Mouse (Mus musculus) liver, adult (tissue): Measurements from ENCODE around the gene Tssc4.

Source experiments
- GATA4 ChIP-seq: IDR thresholded peaks from 2 replicates; pipeline ENCODE4 v1.6.1; 2014; ENCODE audit warnings: mild to moderate bottlenecking, low read length; ENCODE audit not compliant: insufficient replicate concordance

Tssc4 gene

DNA sequence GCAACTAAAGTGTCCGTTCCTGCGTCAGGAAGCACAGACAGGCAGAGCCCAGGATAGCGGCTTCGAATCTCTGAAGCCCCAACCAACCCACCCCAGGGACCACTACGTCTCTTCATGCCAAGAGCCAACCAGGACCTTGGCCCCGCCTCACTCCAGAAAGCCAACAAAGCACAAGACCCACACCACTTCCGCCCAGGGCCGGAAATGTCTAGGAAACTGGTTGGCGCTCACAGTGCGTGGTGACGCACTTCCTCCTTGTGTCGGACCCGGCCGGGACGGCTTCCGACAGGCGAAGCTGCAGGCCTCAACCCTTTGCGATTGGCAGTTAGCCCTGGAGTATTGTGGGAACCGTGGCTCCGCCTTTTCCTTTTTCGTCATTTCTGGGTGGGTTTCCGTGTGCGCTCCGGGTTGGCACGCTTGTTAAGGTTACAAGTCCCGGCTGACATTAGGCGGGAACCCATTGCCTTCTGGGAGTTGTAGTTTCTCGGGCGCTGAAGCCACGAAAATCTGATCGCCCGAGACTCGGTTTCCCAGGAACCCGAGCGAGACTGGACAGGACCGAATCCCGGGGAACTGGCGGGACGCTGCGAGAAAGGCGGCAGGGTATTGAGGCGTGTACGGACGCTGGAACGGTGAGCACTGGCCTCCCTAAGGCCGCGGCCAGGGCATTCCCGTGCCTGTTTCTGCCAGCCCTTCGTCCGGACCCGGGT is at the start of gene Tssc4:
Tssc4 (plus strand) TSS at position 368 of the 710 bp plus-strand sequence.
- no peak; the same call in 1 of the 2 replicates for TF ChIP-seq GATA4

GRCm38 (mm10) chr7:143020040-143020439 is 49.0 kb upstream of the Tssc4 start:
- TF ChIP-seq GATA4: no peak

- no peak for TF ChIP-seq GATA4
Measured at GRCm38 (mm10) chr7:143020764-143021163, 48.3 kb upstream of the Tssc4 start.

DNA sequence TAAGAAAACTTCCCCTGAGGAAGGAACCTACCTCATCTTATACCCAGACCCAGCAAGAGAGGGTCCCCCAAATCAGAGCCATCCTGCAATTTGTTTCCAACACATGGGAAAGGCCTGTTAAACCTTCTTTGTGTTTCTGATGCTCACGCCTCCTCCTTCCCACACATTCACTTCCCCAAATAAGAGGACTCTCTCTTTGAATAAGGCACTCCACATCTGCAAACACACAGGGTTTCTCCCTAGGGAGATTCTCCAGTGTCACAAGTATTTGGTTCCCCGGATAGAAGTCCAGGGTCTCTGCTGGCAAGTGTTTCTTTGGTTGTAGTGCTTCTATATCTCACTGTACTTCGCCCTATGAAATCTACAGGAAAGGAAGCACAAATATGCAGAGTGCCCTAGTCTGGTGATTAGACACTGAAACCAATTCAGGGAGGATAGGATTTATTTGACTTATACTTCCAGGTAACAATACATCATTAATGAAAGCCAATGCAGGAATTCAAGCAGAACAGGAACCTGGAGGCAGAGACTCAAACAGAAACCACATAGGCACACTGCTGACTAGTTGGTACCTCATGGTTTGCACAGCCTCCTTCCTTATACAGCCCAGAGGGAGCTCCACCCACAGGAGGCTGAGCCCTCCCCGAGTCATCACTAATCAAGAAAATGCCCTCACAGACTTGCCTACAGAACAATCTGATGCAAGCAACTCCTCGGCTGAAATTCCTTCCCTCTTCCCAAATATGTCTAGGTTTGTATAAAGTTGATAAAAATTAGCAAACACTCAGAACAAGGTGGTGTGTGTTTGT is 47.5 kb upstream of the Tssc4 start:
- no peak for TF ChIP-seq GATA4

DNA sequence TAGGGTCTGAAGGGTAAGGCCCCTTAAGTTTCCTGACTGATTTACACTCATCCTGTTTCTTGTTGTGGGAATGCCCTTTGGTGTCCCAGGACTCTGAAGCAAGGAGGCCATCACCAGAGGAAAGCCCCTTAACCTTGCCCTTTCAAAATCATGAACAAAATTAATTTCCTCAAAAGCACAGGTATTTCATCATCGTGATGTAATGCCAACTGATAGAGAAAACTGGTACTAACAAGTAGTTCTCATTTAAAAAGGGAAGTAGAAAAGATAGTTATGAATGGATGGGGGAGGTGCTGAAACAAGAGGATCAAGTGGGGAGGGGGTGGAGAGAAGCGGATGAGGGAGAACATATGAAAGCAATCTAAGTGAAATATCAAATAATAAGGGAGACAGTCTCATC is 45.5 kb upstream of the Tssc4 start:
- TF ChIP-seq GATA4: no peak

DNA sequence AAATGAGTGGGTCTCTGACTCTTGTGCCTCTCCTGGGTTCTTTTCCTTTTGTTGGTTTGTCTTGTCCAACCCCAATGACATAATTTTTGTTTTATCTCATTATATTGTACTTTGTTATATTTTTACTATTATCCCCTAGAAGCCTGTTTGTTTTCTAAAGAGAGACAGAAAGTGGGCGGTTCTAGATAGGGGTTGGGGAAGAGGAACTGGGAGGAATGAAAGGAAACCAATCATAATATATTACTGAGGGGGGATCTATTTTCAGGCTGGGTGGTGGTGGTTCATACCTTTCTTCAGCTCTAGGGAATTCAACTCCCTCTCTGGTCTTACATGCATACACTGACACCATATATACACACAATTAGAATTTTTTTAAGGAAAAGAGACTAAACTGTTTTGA is 44.8 kb upstream of the Tssc4 start:
- no peak for TF ChIP-seq GATA4

- TF ChIP-seq GATA4: no peak
Measured at GRCm38 (mm10) chr7:143025496-143025895, 43.6 kb upstream of the Tssc4 start.

DNA sequence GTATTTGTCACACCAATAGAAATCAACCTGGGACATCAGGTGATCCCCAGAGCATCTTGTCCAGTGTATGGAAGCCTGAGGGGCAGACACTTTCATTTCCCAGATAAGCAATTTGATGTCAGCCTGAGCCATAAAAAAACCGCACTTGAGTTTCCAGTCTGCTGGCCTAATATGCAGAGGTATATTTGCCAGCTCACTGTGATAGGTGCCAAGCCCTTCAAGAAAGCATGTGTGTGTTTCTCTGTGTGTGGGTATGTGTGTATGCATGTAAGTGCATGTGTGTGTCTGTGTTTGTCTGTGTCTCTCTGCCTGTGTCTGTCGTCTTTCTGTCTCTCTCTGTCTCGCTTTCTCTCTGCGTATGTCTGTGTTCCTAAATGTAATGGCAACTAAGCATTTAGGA is 41.9 kb upstream of the Tssc4 start:
- no peak for TF ChIP-seq GATA4

DNA sequence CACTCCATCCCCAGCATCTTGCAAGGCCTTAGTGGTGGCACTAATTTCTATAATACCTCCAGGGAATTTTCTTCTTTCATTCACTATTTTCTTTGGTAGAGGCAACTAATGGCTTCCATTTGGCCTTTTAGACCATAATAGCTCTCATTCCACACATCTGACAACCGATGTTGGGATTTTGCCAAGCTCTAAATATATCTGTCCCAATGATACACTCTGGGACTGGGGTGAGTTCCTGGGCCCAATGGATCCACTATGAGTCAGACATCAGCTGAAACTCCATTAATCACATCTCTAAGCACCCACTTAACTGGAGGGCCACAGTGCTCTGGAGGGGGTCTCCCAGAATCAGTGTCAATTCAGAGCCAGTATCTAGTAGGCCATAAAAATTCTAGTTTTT is 37.2 kb upstream of the Tssc4 start:
- TF ChIP-seq GATA4: no peak

GRCm38 (mm10) chr7:143033581-143033980 is 35.5 kb upstream of the Tssc4 start:
- no peak for TF ChIP-seq GATA4

DNA sequence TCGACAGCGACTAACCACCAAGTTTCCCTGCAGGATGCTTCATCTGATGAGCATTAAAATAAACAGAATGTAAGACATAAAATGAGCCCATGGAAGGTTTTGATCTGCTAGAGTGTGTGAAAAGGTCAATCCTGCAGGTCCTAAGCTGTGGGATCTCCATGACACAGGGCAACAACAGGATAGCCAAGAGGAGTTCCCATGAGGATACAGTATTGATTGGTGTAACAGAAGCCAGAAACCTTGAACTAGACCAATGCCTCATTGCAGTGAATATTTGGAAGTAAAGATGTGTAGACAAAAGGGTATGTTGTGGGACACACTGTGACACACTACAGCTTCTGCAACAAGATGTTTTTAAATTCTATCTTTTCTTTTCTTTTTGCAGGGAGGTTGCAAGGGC is 34.9 kb upstream of the Tssc4 start:
- TF ChIP-seq GATA4: no peak

GRCm38 (mm10) chr7:143034519-143035450 is 34.3 kb upstream of the Tssc4 start:
- no peak for TF ChIP-seq GATA4

DNA sequence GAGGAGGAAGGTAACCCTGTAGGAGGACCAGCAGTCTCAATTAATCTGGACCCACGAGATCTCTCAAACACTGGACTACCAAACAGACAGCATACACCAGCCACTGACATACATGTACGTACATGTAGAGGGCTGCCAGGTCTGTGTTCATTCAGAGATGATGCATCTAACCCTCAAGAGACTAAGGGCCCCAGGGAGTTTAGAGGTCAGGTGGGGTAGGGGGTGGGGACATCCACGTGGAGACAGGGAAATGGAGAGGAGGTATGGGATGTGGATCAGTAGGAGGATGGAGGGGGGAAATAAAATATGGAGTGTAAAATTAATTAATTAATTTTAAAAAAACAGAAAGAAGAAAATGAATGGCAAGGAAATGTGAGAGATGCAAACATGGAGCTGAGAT is 32.3 kb upstream of the Tssc4 start:
- TF ChIP-seq GATA4: no peak

DNA sequence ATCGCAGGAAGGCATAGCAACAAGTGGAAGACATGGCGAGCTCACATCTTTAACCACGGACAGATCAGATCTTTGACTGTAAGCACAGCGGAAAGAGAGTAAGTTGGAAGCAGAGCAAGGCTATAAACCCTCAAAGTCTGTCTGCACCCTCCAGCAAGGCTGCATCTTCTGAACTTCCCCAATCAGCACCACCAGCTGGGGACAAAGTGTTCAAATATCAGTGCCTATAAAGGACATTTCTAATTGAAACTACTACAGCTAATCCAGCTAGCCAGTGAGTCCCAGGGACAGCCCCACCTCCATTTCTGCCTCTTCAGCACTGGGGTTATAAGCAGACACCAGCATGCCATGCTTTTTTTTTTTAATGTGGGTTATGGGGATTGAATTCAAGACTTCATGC is 31.7 kb upstream of the Tssc4 start:
- TF ChIP-seq GATA4: no peak

DNA sequence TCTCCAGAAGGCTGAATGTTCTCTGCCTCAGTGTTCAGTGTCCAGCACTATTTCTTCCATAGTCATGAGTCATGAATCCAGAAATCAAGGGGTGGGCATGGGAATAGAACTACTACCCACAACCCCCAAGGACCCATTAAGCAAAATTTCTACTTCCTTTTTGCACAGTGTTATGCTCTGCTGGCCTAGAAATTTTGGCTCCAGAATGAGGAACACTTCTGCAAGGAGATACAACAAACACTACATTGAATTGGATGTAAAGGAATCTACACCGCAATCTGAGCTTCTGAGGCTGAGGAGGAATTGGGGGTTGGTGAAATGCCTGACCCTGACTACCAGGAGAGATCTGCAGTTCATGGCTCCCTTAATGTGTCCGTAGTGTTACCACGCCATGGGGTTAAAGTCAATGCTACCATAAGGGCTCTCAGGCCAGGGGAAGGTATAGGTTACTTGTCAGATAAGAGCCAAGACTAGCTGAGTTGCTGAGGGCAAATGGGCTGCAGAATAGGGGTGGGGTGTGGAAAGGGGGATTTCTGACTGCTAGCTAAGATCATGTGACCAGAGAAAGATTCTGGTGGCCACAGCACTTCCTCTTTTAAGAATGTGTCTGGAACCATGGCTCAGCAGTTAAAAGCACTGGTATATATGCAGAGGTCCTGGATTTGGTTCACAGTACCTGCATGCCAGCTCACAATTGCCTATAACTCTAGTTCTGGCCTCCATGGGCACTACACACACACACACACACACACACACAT is 30.7 kb upstream of the Tssc4 start:
- no peak for TF ChIP-seq GATA4
